Mouse (Mus musculus) thymus, postnatal 25 days (tissue): ENCODE measurements at regions not wholly inside any gene's neighbourhood (a gene's known extent, or its start where the extent isn't known, plus 50 kb on each side); places are given as distances from the start of the nearest gene placed in this dataset.

Experiments
- DNase-seq: peaks from one replicate; pipeline ENCODE4 v3.0.0; 2022

GRCm38 (mm10) chr5:51830015-51830414 lies 262.5 kb upstream of the Ppargc1a start:
- DNase-seq: no peak

GRCm38 (mm10) chr5:51829606-51830005 lies 262.1 kb upstream of the Ppargc1a start:
- DNase-seq: no peak

GRCm38 (mm10) chr5:51829020-51829419 lies 261.5 kb upstream of the Ppargc1a start:
- DNase-seq: no peak

GRCm38 (mm10) chr5:51826269-51826668 lies 258.7 kb upstream of the Ppargc1a start:
- no peak for DNase-seq

- no peak for DNase-seq
Measured at GRCm38 (mm10) chr5:51825584-51826088, 258.1 kb upstream of the Ppargc1a start.

- no peak for DNase-seq
Measured at GRCm38 (mm10) chr5:51824731-51825130, 257.2 kb upstream of the Ppargc1a start.

GRCm38 (mm10) chr5:51823657-51824056 lies 256.1 kb upstream of the Ppargc1a start:
- no peak for DNase-seq

- DNase-seq: no peak
Measured at GRCm38 (mm10) chr5:51816258-51816657, 248.7 kb upstream of the Ppargc1a start.

- no peak for DNase-seq
Measured at GRCm38 (mm10) chr5:51811728-51812127, 244.2 kb upstream of the Ppargc1a start.

- DNase-seq: no peak
Measured at GRCm38 (mm10) chr5:51801486-51801885, 234.0 kb upstream of the Ppargc1a start.

GRCm38 (mm10) chr5:51799371-51800035 lies 232.0 kb upstream of the Ppargc1a start:
- no peak for DNase-seq

GRCm38 (mm10) chr5:51794097-51794496 lies 226.6 kb upstream of the Ppargc1a start:
- no peak for DNase-seq

GRCm38 (mm10) chr5:51792950-51793349 lies 225.4 kb upstream of the Ppargc1a start:
- no peak for DNase-seq

GRCm38 (mm10) chr5:51788768-51789167 lies 221.2 kb upstream of the Ppargc1a start:
- no peak for DNase-seq

- DNase-seq: no peak
Measured at GRCm38 (mm10) chr5:51783523-51783922, 216.0 kb upstream of the Ppargc1a start.

- no peak for DNase-seq
Measured at GRCm38 (mm10) chr5:51783099-51783498, 215.6 kb upstream of the Ppargc1a start.

- no peak for DNase-seq
Measured at GRCm38 (mm10) chr5:51775502-51776145, 208.1 kb upstream of the Ppargc1a start.

GRCm38 (mm10) chr5:51771655-51772054 lies 204.1 kb upstream of the Ppargc1a start:
- DNase-seq: no peak

- DNase-seq: no peak
Measured at GRCm38 (mm10) chr5:51766111-51766510, 198.6 kb upstream of the Ppargc1a start.

GRCm38 (mm10) chr5:51764416-51764815 lies 196.9 kb upstream of the Ppargc1a start:
- DNase-seq: no peak

GRCm38 (mm10) chr5:51763599-51763998 lies 196.1 kb upstream of the Ppargc1a start:
- DNase-seq: no peak

GRCm38 (mm10) chr5:51762352-51762751 lies 194.8 kb upstream of the Ppargc1a start:
- no peak for DNase-seq

- DNase-seq: no peak
Measured at GRCm38 (mm10) chr5:51758289-51758688, 190.8 kb upstream of the Ppargc1a start.

GRCm38 (mm10) chr5:51757864-51758263 lies 190.3 kb upstream of the Ppargc1a start:
- no peak for DNase-seq

GRCm38 (mm10) chr5:51752024-51752423 lies 184.5 kb upstream of the Ppargc1a start:
- DNase-seq: no peak
